Mouse (Mus musculus): ENCODE results near the gene Rpp25l.
"Not testable (repeated sequence)": the region's sequence is repeated elsewhere in the genome, so short reads cannot be mapped to it uniquely, and the experiment has no call there.

DNA sequence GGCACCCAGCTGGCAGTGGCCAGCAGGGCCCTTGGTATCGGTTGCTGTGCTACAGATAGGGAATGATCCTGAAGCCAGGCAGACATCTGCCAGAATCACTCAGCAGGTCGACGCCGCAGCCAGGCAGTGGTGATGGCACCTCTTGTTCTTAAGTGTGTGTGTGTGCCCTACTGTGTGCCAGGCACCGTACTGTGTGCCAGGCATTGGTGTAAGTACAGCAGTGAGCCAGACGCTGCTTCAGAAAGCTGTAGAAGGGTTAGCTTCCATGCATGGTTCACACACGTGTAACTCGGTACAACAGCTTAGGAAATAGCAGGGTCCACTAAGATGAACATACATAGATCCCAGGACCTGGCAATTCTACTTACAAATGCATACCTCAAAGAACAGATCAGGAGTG, 13.1 kb downstream of the Rpp25l start:
- TF ChIP-seq CTCF (IDR thresholded peaks at IDR 0.05; ENCODE audit: insufficient read depth, low read length); POLR2A (IDR thresholded peaks at IDR 0.05; ENCODE audit: borderline replicate concordance, extremely low read depth, low read depth, low read length): not testable (repeated sequence)
